Mouse (Mus musculus) CH12.LX (cell line): ENCODE results near the gene Asic2. TPM values are rescaled to one million over a fixed set of nuclear protein-coding genes. Genes with fewer than 3 reads are reported as not detected.

Experiments used
- DNase-seq: peaks from one replicate; pipeline ENCODE4 v3.0.0-alpha.2; 2013; ENCODE audit errors: extremely low read depth
- H3K27ac ChIP-seq: 2 replicates; pipeline ENCODE4 v1.5.1; 2012; ENCODE audit warnings: low read depth, mild to moderate bottlenecking, control low read depth, moderate library complexity; ENCODE audit not compliant: insufficient read depth
- H3K27me3 ChIP-seq: replicated peaks from 2 replicates; pipeline ENCODE3; 2012; ENCODE audit warnings: inconsistent platforms
- H3K36me3 ChIP-seq, 2 experiments: replicated peaks in 1 of 2; 2 replicates each; pipeline versions ENCODE3 to v1.6.1; 2012; ENCODE audit warnings: inconsistent platforms in 1 of 2, low read length in 1 of 2, mild to moderate bottlenecking in 1 of 2, mixed read lengths in 1 of 2, moderate library complexity in 1 of 2; ENCODE audit not compliant: control insufficient read depth in 1 of 2, insufficient read depth in 1 of 2
- H3K4me1 ChIP-seq, 2 experiments: 2 replicates each; pipeline ENCODE4 v1.6.1; 2012; ENCODE audit warnings: inconsistent platforms in 1 of 2, moderate library complexity in 1 of 2; ENCODE audit not compliant: insufficient read depth in 2 of 2, control insufficient read depth in 1 of 2
- H3K4me2 ChIP-seq: 2 replicates; pipeline ENCODE4 v1.6.1; 2012; ENCODE audit warnings: low read depth, mild to moderate bottlenecking, control low read depth; ENCODE audit not compliant: poor library complexity, insufficient read depth, severe bottlenecking
- H3K4me3 ChIP-seq, 3 experiments: fragments of 150-350 bp in 1 of 3; sonication (generic) in 1 of 3; replicated peaks in 1 of 3; 2 replicates each; pipeline versions ENCODE3 to v1.5.1; 2011 to 2012; ENCODE audit warnings: low read depth in 2 of 3, low read length in 2 of 3, mild to moderate bottlenecking in 2 of 3, moderate library complexity in 2 of 3, control low read depth in 1 of 3, improper control_type of control experiment in 1 of 3, inconsistent platforms in 1 of 3, mixed read lengths in 1 of 3; ENCODE audit not compliant: poor library complexity in 1 of 3
- H3K79me2 ChIP-seq: replicated peaks from 2 replicates; pipeline ENCODE4 v1.6.1; 2012; ENCODE audit warnings: mild to moderate bottlenecking, moderate library complexity; ENCODE audit not compliant: control insufficient read depth, poor library complexity, insufficient read depth, severe bottlenecking; ENCODE audit errors: extremely low read depth
- H3K9ac ChIP-seq: 2 replicates; pipeline ENCODE4 v1.6.1; 2012; ENCODE audit warnings: low read depth, mild to moderate bottlenecking, control low read depth, moderate library complexity; ENCODE audit not compliant: insufficient read depth
- H3K9me3 ChIP-seq: replicated peaks from 2 replicates; pipeline ENCODE3; 2012; ENCODE audit warnings: low read length, inconsistent platforms, mixed read lengths
- CHD1 ChIP-seq: IDR thresholded peaks from 2 replicates; pipeline ENCODE4 v1.6.1; 2012; ENCODE audit warnings: low read depth, low read length, improper control_type of control experiment, inconsistent platforms
- CHD2 ChIP-seq: IDR thresholded peaks from 2 replicates; pipeline ENCODE4 v1.6.1; 2011; ENCODE audit warnings: low read length, improper control_type of control experiment
- CTCF ChIP-seq, 2 experiments: IDR thresholded peaks in 1 of 2; conservative IDR thresholded peaks in 1 of 2; 2 replicates each; pipeline ENCODE4 v1.5.1; 2011 to 2012; ENCODE audit warnings: low read depth in 2 of 2, low read length in 2 of 2, improper control_type of control experiment in 1 of 2, inconsistent platforms in 1 of 2, mild to moderate bottlenecking in 1 of 2, moderate library complexity in 1 of 2
- E2F4 ChIP-seq: IDR thresholded peaks from 2 replicates; pipeline ENCODE4 v1.6.1; 2011; ENCODE audit warnings: low read depth, low read length, improper control_type of control experiment; ENCODE audit not compliant: insufficient replicate concordance
- GABPA ChIP-seq: IDR thresholded peaks from 2 replicates; pipeline ENCODE4 v1.6.1; 2012; ENCODE audit warnings: low read depth, low read length, improper control_type of control experiment, inconsistent platforms; ENCODE audit not compliant: insufficient replicate concordance
- HCFC1 ChIP-seq: IDR thresholded peaks from 2 replicates; pipeline ENCODE4 v1.6.1; 2012; ENCODE audit warnings: low read depth, mild to moderate bottlenecking, inconsistent platforms, low read length, improper control_type of control experiment
- IRF4 ChIP-seq: IDR thresholded peaks from 2 replicates; pipeline ENCODE4 v1.6.1; 2014; ENCODE audit warnings: low read depth, mild to moderate bottlenecking, inconsistent platforms, low read length, improper control_type of control experiment
- JUN ChIP-seq: IDR thresholded peaks from 2 replicates; pipeline ENCODE4 v1.6.1; 2011; ENCODE audit warnings: low read depth, mild to moderate bottlenecking, low read length, improper control_type of control experiment, moderate library complexity; ENCODE audit not compliant: insufficient read depth
- JUND ChIP-seq: conservative IDR thresholded peaks from 2 replicates; pipeline ENCODE4 v1.6.1; 2011; ENCODE audit warnings: low read depth, low read length, improper control_type of control experiment
- KAT2A ChIP-seq: IDR thresholded peaks from 2 replicates; pipeline ENCODE4 v1.6.1; 2012; ENCODE audit warnings: low read length, improper control_type of control experiment, inconsistent platforms; ENCODE audit not compliant: insufficient replicate concordance
- MAFK ChIP-seq: IDR thresholded peaks from 2 replicates; pipeline ENCODE4 v1.6.1; 2011; ENCODE audit warnings: low read length, improper control_type of control experiment; ENCODE audit not compliant: insufficient replicate concordance
- MAX ChIP-seq: IDR thresholded peaks from 2 replicates; pipeline ENCODE4 v1.6.1; 2011; ENCODE audit warnings: low read length, improper control_type of control experiment
- MAZ ChIP-seq: IDR thresholded peaks from 2 replicates; pipeline ENCODE4 v1.6.1; 2012; ENCODE audit warnings: low read depth, mild to moderate bottlenecking, inconsistent platforms, low read length, improper control_type of control experiment, moderate library complexity
- MEF2A ChIP-seq: IDR thresholded peaks from 2 replicates; pipeline ENCODE4 v1.6.1; 2014; ENCODE audit warnings: low read depth, mild to moderate bottlenecking, inconsistent platforms, low read length, improper control_type of control experiment, borderline replicate concordance
- MYC ChIP-seq: IDR thresholded peaks from 2 replicates; pipeline ENCODE4 v1.6.1; 2011; ENCODE audit warnings: low read depth, mild to moderate bottlenecking, improper control_type of control experiment, low read length
- POLR2A ChIP-seq: IDR thresholded peaks from 2 replicates; pipeline ENCODE4 v1.6.1; 2011; ENCODE audit warnings: low read depth, mild to moderate bottlenecking, improper control_type of control experiment, low read length
- POLR2AphosphoS2 ChIP-seq: IDR thresholded peaks from 2 replicates; pipeline ENCODE4 v1.6.1; 2011; ENCODE audit warnings: low read depth, low read length, improper control_type of control experiment
- TBP ChIP-seq: conservative IDR thresholded peaks from 2 replicates; pipeline ENCODE4 v1.6.1; 2011; ENCODE audit warnings: low read depth, low read length, improper control_type of control experiment
- TCF12 ChIP-seq: IDR thresholded peaks from 2 replicates; pipeline ENCODE4 v1.6.1; 2014; ENCODE audit warnings: low read depth, mild to moderate bottlenecking, inconsistent platforms, low read length, improper control_type of control experiment
- USF1 ChIP-seq: IDR thresholded peaks from 2 replicates; pipeline ENCODE4 v1.6.1; 2014; ENCODE audit warnings: low read depth, mild to moderate bottlenecking, inconsistent platforms, low read length, improper control_type of control experiment
- ZNF384 ChIP-seq: IDR thresholded peaks from 2 replicates; pipeline ENCODE4 v1.6.1; 2012; ENCODE audit warnings: low read depth, low read length, improper control_type of control experiment, inconsistent platforms
- dilution Hi-C: fragments of 300-500 bp; cut with MboI; formaldehyde crosslinking; loops from 2 replicates; pipeline ENCODE4 v1.14.3; 2020; ENCODE audit warnings: low sequenced_read_pairs; ENCODE audit not compliant: extremely low pct_unique_long_range_greater_than_20kb, extremely low pct_ligation_motif_present
- in situ Hi-C: fragments of 300-500 bp; cut with MboI; formaldehyde crosslinking; loops from 3 replicates; pipeline ENCODE4 v1.14.3; 2019; ENCODE audit warnings: low sequenced_read_pairs, low pct_ligation_motif_present, low pct_unique_long_range_greater_than_20kb, mixed read lengths
- polyA plus RNA-seq: library from polyadenylated mRNA; unstranded; fragments of >175 nt; gene quantifications from 2 replicates; pipeline ENCODE4 v1.2.1, GENCODE M21; 2012; ENCODE audit warnings: low read depth; ENCODE audit not compliant: insufficient read length
- total RNA-seq, 2 experiments: library from RNA; depleted of rRNA; stranded (reverse); fragments of 300-350 nt in 1 of 2; fragments of >200 nt in 1 of 2; gene quantifications; 2 replicates each; pipeline ENCODE4 v1.2.3; 2012 to 2014

Asic2 gene
- total and polyA plus RNA-seq, 3 experiments: not detected

DNA sequence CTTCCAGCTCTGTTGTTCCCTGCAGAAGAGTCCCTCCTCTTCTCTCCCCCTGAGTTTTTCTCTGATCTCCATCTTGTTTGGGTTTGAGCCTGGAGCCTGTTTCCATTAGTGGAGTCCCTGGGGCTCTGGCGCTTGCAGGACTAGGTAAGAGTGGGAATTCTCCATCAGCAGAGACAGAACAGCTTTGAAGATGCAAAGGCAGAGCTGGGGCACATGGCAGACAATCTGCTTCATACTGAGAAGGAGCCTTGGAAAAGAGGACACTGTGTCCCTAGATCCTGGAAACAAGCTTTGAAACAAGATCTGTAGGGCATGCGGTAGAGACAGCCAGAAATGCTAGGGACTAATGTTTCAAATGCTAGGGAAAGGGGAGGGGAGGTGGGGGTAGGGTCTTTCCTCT is 729.2 kb downstream of the Asic2 start:
- in situ Hi-C loops: no loop called here
- Histone ChIP-seq H3K79me2 (no peaks in the 10 kb centered on the region), H3K27me3 (peaks cover 72% of the 10 kb centered on the region), H3K27ac (no peak overlapping the region), H3K4me1 (peaks cover 0 to 3% of the 10 kb centered on the region in 2 experiments; a peak in 2 of 4 replicates), H3K36me3 (no peaks in the 10 kb centered on the region), H3K4me2 (no peak overlapping the region), H3K9me3 (no peaks in the 10 kb centered on the region), H3K9ac (no peak overlapping the region), H3K4me3 (no peak overlapping the region)
- DNase-seq: no peak
- TF ChIP-seq E2F4 (no peak), JUND (no peak), JUN (no peak), MYC (no peak)
- dilution Hi-C loops: no loop called here

DNA sequence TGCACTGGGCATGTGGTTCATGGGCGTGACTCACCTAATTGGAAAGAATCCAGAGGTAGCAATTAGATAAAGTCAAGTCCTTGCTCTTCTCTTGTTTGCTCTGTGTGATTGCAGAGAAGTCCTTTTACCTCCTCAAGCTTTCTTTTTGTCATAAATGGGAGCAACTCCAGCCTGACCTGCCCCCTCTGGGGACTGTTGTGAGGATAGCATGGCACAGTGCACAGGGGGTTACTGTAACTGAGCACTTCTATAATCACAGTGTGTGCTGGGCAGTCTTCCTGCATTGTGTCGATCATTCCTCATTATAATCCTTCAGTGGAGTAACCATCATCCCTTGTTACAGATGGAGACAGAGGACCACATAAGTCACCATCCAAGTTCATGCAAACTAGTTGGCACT is 732.2 kb downstream of the Asic2 start:
- dilution Hi-C loops: no loop called here
- Histone ChIP-seq H3K9ac (no peak overlapping the region), H3K36me3 (no peaks in the 10 kb centered on the region), H3K27ac (no peak overlapping the region), H3K9me3 (no peaks in the 10 kb centered on the region), H3K27me3 (peaks cover 86% of the 10 kb centered on the region), H3K4me1 (peaks cover 0 to 3% of the 10 kb centered on the region in 2 experiments; a peak in 2 of 4 replicates), H3K4me3 (no peak overlapping the region), H3K79me2 (no peaks in the 10 kb centered on the region), H3K4me2 (no peak overlapping the region)
- no peak for DNase-seq
- TF ChIP-seq MAFK (no peak), MAX (no peak), MEF2A (no peak), JUND (no peak), CHD1 (no peak), MAZ (no peak), MYC (no peak), GABPA (no peak), E2F4 (no peak)
- in situ Hi-C loops: no loop called here

DNA sequence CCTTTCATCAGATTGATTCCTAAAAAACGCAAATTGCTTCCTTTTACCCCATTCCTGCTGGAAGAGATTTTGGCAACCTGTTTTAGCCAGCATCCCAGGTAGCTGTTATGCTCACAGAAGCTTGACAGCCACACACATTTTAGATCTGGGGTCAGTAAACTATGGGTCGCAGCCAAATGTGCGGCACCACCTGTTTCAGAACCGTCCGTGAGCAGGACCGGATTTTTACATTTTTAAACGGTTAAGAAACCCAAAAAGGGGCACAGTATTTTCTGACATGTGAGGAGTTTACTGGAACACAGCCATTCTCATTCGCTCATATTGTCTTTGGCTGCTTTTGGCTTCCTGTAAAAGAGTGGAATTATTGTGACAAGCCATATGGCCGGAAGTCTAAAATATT is 744.9 kb downstream of the Asic2 start:
- no peak overlapping the region for H3K4me2 ChIP-seq
- H3K27ac ChIP-seq: no peak overlapping the region
- dilution Hi-C loops: no loop called here
- H3K36me3 ChIP-seq: no peaks in the 10 kb centered on the region
- H3K9me3 ChIP-seq: no peaks in the 10 kb centered on the region
- no peaks in the 10 kb centered on the region for H3K79me2 ChIP-seq
- no peak overlapping the region for H3K4me3 ChIP-seq
- no peak for TF ChIP-seq HCFC1
- no peak for TF ChIP-seq POLR2A
- TF ChIP-seq IRF4: no peak
- TF ChIP-seq CHD1: no peak
- TF ChIP-seq CTCF (conservative IDR thresholded peaks at IDR 0.05 in 1 of 2, IDR thresholded peaks at IDR 0.05 in 1 of 2; ENCODE audit: low read depth in 2 of 2, low read length in 2 of 2): no peak
- no peak for TF ChIP-seq POLR2AphosphoS2
- TF ChIP-seq KAT2A: no peak
- no peak for TF ChIP-seq TBP
- no peak for TF ChIP-seq USF1
- TF ChIP-seq TCF12: no peak
- no peak for TF ChIP-seq ZNF384
- TF ChIP-seq E2F4: no peak
- no peak for TF ChIP-seq CHD2
- DNase-seq: no peak
- H3K9ac ChIP-seq: no peak overlapping the region
- H3K4me1 ChIP-seq: peaks cover 0 to 4% of the 10 kb centered on the region in 2 experiments; a peak in 1 of 4 replicates
- H3K27me3 ChIP-seq: peaks cover 92% of the 10 kb centered on the region
- in situ Hi-C loops: no loop called here
